Mouse (Mus musculus) stomach, embryonic 14.5 days (tissue): ENCODE data around the gene St14. TPM values are rescaled to one million over a fixed set of nuclear protein-coding genes. Genes with fewer than 3 reads are reported as not detected.
"Not testable (repeated sequence)": the region's sequence is repeated elsewhere in the genome, so short reads cannot be mapped to it uniquely, and the experiment has no call there.

ENCODE experiments used
- ATAC-seq: fragments of 200-750 bp; cut with Nextera tagmentation; 2 replicates; pipeline ENCODE4 v1.8.0; 2017; ENCODE audit warnings: low read depth, moderate TSS enrichment; ENCODE audit not compliant: insufficient number of reproducible peaks, insufficient read depth, low FRiP score
- H3K27ac ChIP-seq: fragments of 300-500 bp; sonication (generic); 2 replicates; pipeline ENCODE4 v1.5.1; 2014; ENCODE audit warnings: mild to moderate bottlenecking, low read length, moderate library complexity, mixed read lengths
- H3K27me3 ChIP-seq: fragments of 300-500 bp; sonication (generic); 2 replicates; pipeline ENCODE4 v1.6.1; 2014; ENCODE audit warnings: low read length, control low read depth, mixed read lengths; ENCODE audit not compliant: control insufficient read depth, insufficient read depth
- H3K36me3 ChIP-seq: fragments of 300-500 bp; sonication (generic); 2 replicates; pipeline ENCODE4 v1.6.1; 2014; ENCODE audit warnings: mild to moderate bottlenecking, control low read depth, low read length, moderate library complexity, mixed read lengths; ENCODE audit not compliant: control insufficient read depth, insufficient read depth
- H3K4me1 ChIP-seq: fragments of 300-500 bp; sonication (generic); 2 replicates; pipeline ENCODE4 v1.6.1; 2014; ENCODE audit warnings: low read length, control low read depth, mixed read lengths; ENCODE audit not compliant: control insufficient read depth, insufficient read depth
- H3K4me2 ChIP-seq: fragments of 300-500 bp; sonication (generic); replicated peaks from 2 replicates; pipeline ENCODE4 v1.6.1; 2014; ENCODE audit warnings: low read depth, low read length, control low read depth
- H3K4me3 ChIP-seq: fragments of 300-500 bp; sonication (generic); 2 replicates; pipeline ENCODE4 v1.5.1; 2014; ENCODE audit warnings: low read depth, low read length, control low read depth
- H3K9ac ChIP-seq: fragments of 300-500 bp; sonication (generic); replicated peaks from 2 replicates; pipeline ENCODE4 v1.6.1; 2014; ENCODE audit warnings: low read depth, mild to moderate bottlenecking, control low read depth, low read length, moderate library complexity, mixed read lengths
- H3K9me3 ChIP-seq: fragments of 300-500 bp; sonication (generic); 2 replicates; pipeline ENCODE4 v1.6.1; 2016; ENCODE audit warnings: low read depth, low read length, control low read depth; ENCODE audit not compliant: control insufficient read depth
- WGBS: fragments of 180-500 bp; shearing (Covaris S2); extraction: QIAGEN DNeasy Blood & Tissue Kit; methylation state at CpG from one replicate; pipeline ENCODE4 v1.1.7; 2014; 5-methylcytosine and 5-hydroxymethylcytosine counted together
- polyA plus RNA-seq: library from polyadenylated mRNA; unstranded; fragments of >200 nt; fragmentation: Nextera tagmentation; extraction: Ambion mirVana; gene quantifications from 2 replicates; pipeline ENCODE4 v1.2.1, GENCODE M21; 2014

St14 gene
- polyA plus RNA-seq, 1 experiment from 2014 or later = 46.9 TPM

- Histone ChIP-seq H3K36me3 (peaks cover 16% of the 10 kb centered on the region), H3K9ac (no peak overlapping the region), H3K27me3 (no peaks in the 10 kb centered on the region), H3K4me1 (no peaks in the 10 kb centered on the region), H3K27ac (no peak overlapping the region), H3K9me3 (no peaks in the 10 kb centered on the region), H3K4me2 (no peak overlapping the region), H3K4me3 (no peak overlapping the region)
- 95% methylated on average over 8 of the region's 8 CpGs for WGBS
- no peak for ATAC-seq
These were observed 60.9 kb downstream of the St14 start for GRCm38 (mm10) chr9:31070706-31071105.

- WGBS = 72% methylated on average over 2 of the region's 2 CpGs
- Histone ChIP-seq H3K4me3 (no peak overlapping the region), H3K27me3 (no peaks in the 10 kb centered on the region), H3K36me3 (peaks cover 10% of the 10 kb centered on the region), H3K9ac (no peak overlapping the region), H3K4me1 (no peaks in the 10 kb centered on the region), H3K9me3 (no peaks in the 10 kb centered on the region), H3K27ac (no peak overlapping the region), H3K4me2 (no peak overlapping the region)
- no peak for ATAC-seq
These were observed 72.9 kb downstream of the St14 start for GRCm38 (mm10) chr9:31058723-31059122.

- H3K9me3 ChIP-seq, H3K27ac ChIP-seq, H3K4me3 ChIP-seq, H3K9ac ChIP-seq, ATAC-seq, H3K27me3 ChIP-seq, H3K36me3 ChIP-seq, H3K4me2 ChIP-seq, H3K4me1 ChIP-seq: not testable (repeated sequence)
- WGBS = 94% methylated on average over 6 of the region's 6 CpGs
These were observed 80.1 kb downstream of the St14 start for GRCm38 (mm10) chr9:31051509-31051908.

GRCm38 (mm10) chr9:31050208-31050607 is 81.4 kb downstream of the St14 start:
- Histone ChIP-seq H3K36me3 (no peaks in the 10 kb centered on the region; the same call in 1 of the 2 replicates), H3K4me3 (no peak overlapping the region), H3K9ac (no peak overlapping the region), H3K4me2 (no peak overlapping the region), H3K27me3 (no peaks in the 10 kb centered on the region), H3K4me1 (no peaks in the 10 kb centered on the region), H3K9me3 (no peaks in the 10 kb centered on the region), H3K27ac (no peak overlapping the region)
- ATAC-seq = no peak
- 94% methylated on average over 5 of the region's 5 CpGs for WGBS

Other genes starting within 250 kb of the St14 start
- 10.1 and 12.9 TPM in 2 replicates for gene Adamts15, start 209.4 kb downstream of the St14 start, polyA plus RNA-seq
- gene Adamts8, start 189.3 kb downstream of the St14 start, polyA plus RNA-seq = 8.1 and 8.3 TPM in 2 replicates
- gene Zbtb44, start 101.2 kb downstream of the St14 start, polyA plus RNA-seq = 9.5 and 10.8 TPM in 2 replicates
- gene Aplp2, start 80.0 kb upstream of the St14 start, polyA plus RNA-seq = 292 and 302 TPM in 2 replicates
- 7.1 and 7.8 TPM in 2 replicates for gene Prdm10, start 148.7 kb upstream of the St14 start, polyA plus RNA-seq